17 mouse cellular contexts compared by ENCODE assay signal in genomic region chr11:107969943-107970342, GRCm38 (mm10). TPM values are rescaled to one million over a fixed set of nuclear protein-coding genes. Genes with fewer than 3 reads are reported as not detected.
DNase-seq lines count a peak whose midpoint lies in the region; ATAC-seq and TF ChIP-seq lines count a peak whose summit lies in the region.
"Had no signal": no experiment of that assay in that cellular context is flagged by ENCODE, and none has a peak within 500 bp of the region (broad histone marks: within the 10 kb centered on the region; RNA-seq: fewer than 3 reads in every experiment).

No protein-coding gene starts in this region.

- peaks cover 39% of the 10 kb centered on the region for H3K4me1 ChIP-seq in forebrain, embryonic 14.5 days (ENCODE audit: control insufficient read depth, insufficient read depth, low read length)
- peaks cover 45% of the 10 kb centered on the region for H3K4me1 ChIP-seq in forebrain, embryonic 16.5 days (replicated peaks; ENCODE audit: control insufficient read depth, insufficient read depth, low read length)
- peaks cover 26% of the 10 kb centered on the region for H3K4me1 ChIP-seq in midbrain, embryonic 10.5 days
- H3K4me1 ChIP-seq in midbrain, postnatal 0 days (ENCODE audit: insufficient read depth, low read length), result peaks cover 3% of the 10 kb centered on the region
- peaks cover 21% of the 10 kb centered on the region for H3K4me1 ChIP-seq in hindbrain, postnatal 0 days (ENCODE audit: insufficient read depth, low read length)
- H3K4me1 ChIP-seq: heart, embryonic 13.5 days had no signal

- WGBS in forebrain, embryonic 14.5 days, result 10% methylated on average over 10 of the region's 10 CpGs
- 23% methylated on average over 10 of the region's 10 CpGs for WGBS in forebrain, embryonic 16.5 days
- WGBS in midbrain, embryonic 10.5 days, result 44% methylated on average over 10 of the region's 10 CpGs
- 44% methylated on average over 10 of the region's 10 CpGs for WGBS in midbrain, postnatal 0 days
- WGBS in hindbrain, postnatal 0 days, result 40% methylated on average over 10 of the region's 10 CpGs

- H3K9me3 ChIP-seq in forebrain, embryonic 14.5 days (replicated peaks; ENCODE audit: control insufficient read depth, low read length), result no peaks in the 10 kb centered on the region
- H3K9me3 ChIP-seq in forebrain, embryonic 16.5 days (ENCODE audit: control insufficient read depth, low read length), result no peaks in the 10 kb centered on the region
- no peaks in the 10 kb centered on the region for H3K9me3 ChIP-seq in midbrain, embryonic 10.5 days (replicated peaks)
- no peaks in the 10 kb centered on the region for H3K9me3 ChIP-seq in midbrain, postnatal 0 days (ENCODE audit: low read length)
- H3K9me3 ChIP-seq in hindbrain, postnatal 0 days (ENCODE audit: low read length), result no peaks in the 10 kb centered on the region
- H3K9me3 ChIP-seq: forebrain, embryonic 12.5 days; heart, embryonic 13.5 days had no signal

- peak; percentile 62 for DNase-seq in forebrain, embryonic 14.5 days (ENCODE audit: low spot score)
- no peak for DNase-seq in midbrain, embryonic 10.5 days (ENCODE audit: low spot score)
- no peak for DNase-seq in midbrain, postnatal 0 days (ENCODE audit: low spot score)
- peak; percentile 29 for DNase-seq in hindbrain, postnatal 0 days (ENCODE audit: low spot score)
- peak; percentile 59 for DNase-seq in retina, embryonic 14.5 days (ENCODE audit: low spot score)
- DNase-seq in testis, postnatal 14 days (ENCODE audit: low spot score), result no peak
- DNase-seq: adrenal gland, adult 2 months; heart, postnatal 4 days; thymus, postnatal 14 days had no signal

- H3K9ac ChIP-seq in forebrain, embryonic 14.5 days (ENCODE audit: low read length), result no peak overlapping the region
- no peak overlapping the region for H3K9ac ChIP-seq in forebrain, embryonic 16.5 days (replicated peaks; ENCODE audit: low read depth, low read length)
- no peak overlapping the region for H3K9ac ChIP-seq in midbrain, postnatal 0 days (replicated peaks; ENCODE audit: low read length, poor library complexity, severe bottlenecking)
- no peak overlapping the region for H3K9ac ChIP-seq in hindbrain, postnatal 0 days (replicated peaks; ENCODE audit: low read length)
- H3K9ac ChIP-seq: forebrain, embryonic 12.5 days; heart, embryonic 13.5 days; liver, embryonic 14.5 days had no signal

- no peak overlapping the region for H3K4me3 ChIP-seq in forebrain, embryonic 14.5 days (ENCODE audit: low read depth, low read length)
- no peak overlapping the region for H3K4me3 ChIP-seq in forebrain, embryonic 16.5 days (replicated peaks; ENCODE audit: low read length)
- no peak overlapping the region for H3K4me3 ChIP-seq in midbrain, embryonic 10.5 days
- H3K4me3 ChIP-seq in midbrain, postnatal 0 days (ENCODE audit: low read depth, low read length), result no peak overlapping the region
- H3K4me3 ChIP-seq in hindbrain, postnatal 0 days (ENCODE audit: low read length), result no peak overlapping the region
- H3K4me3 ChIP-seq: forebrain, embryonic 12.5 days; heart, embryonic 13.5 days had no signal

- no peaks in the 10 kb centered on the region for H3K36me3 ChIP-seq in forebrain, embryonic 14.5 days (ENCODE audit: control insufficient read depth, insufficient read depth, low read length)
- no peaks in the 10 kb centered on the region for H3K36me3 ChIP-seq in forebrain, embryonic 16.5 days (ENCODE audit: control insufficient read depth, insufficient read depth)
- H3K36me3 ChIP-seq in midbrain, embryonic 10.5 days, result no peaks in the 10 kb centered on the region
- 0 out of 2 replicates have a peak, but pooled peaks cover 3% of the 10 kb centered on the region for H3K36me3 ChIP-seq in midbrain, postnatal 0 days (ENCODE audit: insufficient read depth, low read length)
- no peaks in the 10 kb centered on the region for H3K36me3 ChIP-seq in hindbrain, postnatal 0 days (ENCODE audit: insufficient read depth, low read length)
- H3K36me3 ChIP-seq: forebrain, embryonic 12.5 days had no signal

- H3K27me3 ChIP-seq in forebrain, embryonic 14.5 days (replicated peaks; ENCODE audit: control insufficient read depth, insufficient read depth, low read length), result no peaks in the 10 kb centered on the region
- no peaks in the 10 kb centered on the region for H3K27me3 ChIP-seq in forebrain, embryonic 16.5 days (replicated peaks; ENCODE audit: control insufficient read depth, insufficient read depth, low read length)
- no peaks in the 10 kb centered on the region for H3K27me3 ChIP-seq in midbrain, embryonic 10.5 days (ENCODE audit: low read depth, poor library complexity, severe bottlenecking)
- no peaks in the 10 kb centered on the region for H3K27me3 ChIP-seq in midbrain, postnatal 0 days (ENCODE audit: insufficient read depth, low read length)
- H3K27me3 ChIP-seq in hindbrain, postnatal 0 days (ENCODE audit: insufficient read depth, low read length), result no peaks in the 10 kb centered on the region
- H3K27me3 ChIP-seq: CH12.LX; forebrain, embryonic 12.5 days; heart, embryonic 13.5 days had no signal

- TF ChIP-seq CTCF in midbrain, postnatal 0 days (IDR thresholded peaks at IDR 0.05), result no peak
- TF ChIP-seq CTCF in hindbrain, postnatal 0 days (IDR thresholded peaks at IDR 0.05; ENCODE audit: low read depth), result no peak

- ATAC-seq in forebrain, embryonic 14.5 days, result no peak
- ATAC-seq in forebrain, embryonic 16.5 days, result no peak
- ATAC-seq in midbrain, postnatal 0 days (ENCODE audit: low FRiP score), result no peak
- no peak for ATAC-seq in hindbrain, postnatal 0 days
- ATAC-seq: intestine, postnatal 0 days had no signal

- no peak overlapping the region for H3K4me2 ChIP-seq in forebrain, embryonic 14.5 days (ENCODE audit: low read length)
- H3K4me2 ChIP-seq in forebrain, embryonic 16.5 days (ENCODE audit: low read length), result no peak overlapping the region
- H3K4me2 ChIP-seq in midbrain, postnatal 0 days (ENCODE audit: low read depth, low read length, poor library complexity, severe bottlenecking), result no peak overlapping the region
- no peak overlapping the region for H3K4me2 ChIP-seq in hindbrain, postnatal 0 days (ENCODE audit: low read depth, low read length)
- H3K4me2 ChIP-seq: forebrain, embryonic 12.5 days; heart, embryonic 13.5 days had no signal

- H3K27ac ChIP-seq in forebrain, embryonic 14.5 days (ENCODE audit: low read depth, low read length), result no peak overlapping the region
- no peak overlapping the region for H3K27ac ChIP-seq in forebrain, embryonic 16.5 days (ENCODE audit: low read length)
- 0 out of 2 replicates have a peak overlapping the region, but pooled peaks have one; percentile 1 for H3K27ac ChIP-seq in midbrain, embryonic 10.5 days (replicated peaks)
- H3K27ac ChIP-seq in midbrain, postnatal 0 days (ENCODE audit: low read depth, low read length), result no peak overlapping the region
- H3K27ac ChIP-seq in hindbrain, postnatal 0 days, result no peak overlapping the region
- H3K27ac ChIP-seq: forebrain, embryonic 12.5 days; heart, embryonic 13.5 days; liver, embryonic 14.5 days had no signal

RNA-seq across cellular contexts. Expression of gene Cacng5, which starts 55.1 kb away (rescaled TPM):
- polyA plus RNA-seq in forebrain, embryonic 14.5 days (2014; fragmentation: Nextera tagmentation; extraction: Ambion mirVana), result 2.9 and 4.0 TPM in 2 replicates
- 8.0 and 9.0 TPM in 2 replicates for polyA plus RNA-seq in forebrain, embryonic 16.5 days (2015; fragmentation: Nextera tagmentation; extraction: Ambion mirVana)
- polyA plus RNA-seq in midbrain, embryonic 10.5 days (2016; fragmentation: Nextera tagmentation; extraction: Ambion mirVana), result 1.2 and 1.7 TPM in 2 replicates
- 19.9 and 36.4 TPM in 2 replicates for total RNA-seq in midbrain, postnatal 0 days (2014; rRNA removed)
- 16.4 and 18.7 TPM in 2 replicates for polyA plus RNA-seq in midbrain, postnatal 0 days (2015; fragmentation: Nextera tagmentation; extraction: Ambion mirVana)
- 26.9 and 32.5 TPM in 2 replicates for total RNA-seq in hindbrain, postnatal 0 days (2014; rRNA removed)
- polyA plus RNA-seq in hindbrain, postnatal 0 days (2015; fragmentation: Nextera tagmentation; extraction: Ambion mirVana), result 21.4 and 22.0 TPM in 2 replicates
- total RNA-seq: CH12.LX; gastrocnemius, adult 18-20 months; granulocyte monocyte progenitor cell, adult 5-6 weeks had no signal

Comparison
In these comparisons a context has a peak if more than half of its experiments do, and no peak if none do; other contexts are left out.
1. DNase-seq: peak in forebrain, embryonic 14.5 days (single experiment), hindbrain, postnatal 0 days (single experiment) and retina, embryonic 14.5 days (single experiment); none in midbrain, embryonic 10.5 days (single experiment), midbrain, postnatal 0 days (single experiment) and testis, postnatal 14 days (single experiment).